Mouse (Mus musculus): ENCODE data around the gene Il20rb. TPM values are rescaled to one million over a fixed set of nuclear protein-coding genes. Genes with fewer than 3 reads are reported as not detected.

Il20rb gene
- polyA plus RNA-seq, 1 experiment from 2014 or later: 0.29 TPM

- Histone ChIP-seq H3K27ac (no peak overlapping the region), H3K4me2 (replicated peaks) (no peak overlapping the region), H3K4me3 (replicated peaks; ENCODE audit: low read length) (no peak overlapping the region), H3K9me3 (ENCODE audit: control insufficient read depth, low read length) (no peaks in the 10 kb centered on the region), H3K4me1 (replicated peaks; ENCODE audit: control insufficient read depth, insufficient read depth, low read length) (no peaks in the 10 kb centered on the region), H3K27me3 (ENCODE audit: control insufficient read depth, insufficient read depth, low read length) (no peaks in the 10 kb centered on the region), H3K36me3 (replicated peaks; ENCODE audit: control insufficient read depth, insufficient read depth) (no peaks in the 10 kb centered on the region), H3K9ac (no peak overlapping the region)
- DNase-seq (ENCODE audit: low spot score) (no peak), ATAC-seq (ENCODE audit: low FRiP score) (no peak)
- 90% methylated on average over 2 of the region's 2 CpGs for WGBS
These were observed 21.0 kb upstream of the Il20rb start for GRCm38 (mm10) chr9:100507581-100507980.

GRCm38 (mm10) chr9:100506652-100507051 lies 20.1 kb upstream of the Il20rb start:
- Histone ChIP-seq H3K4me2 (replicated peaks) (no peak overlapping the region), H3K9me3 (ENCODE audit: control insufficient read depth, low read length) (no peaks in the 10 kb centered on the region), H3K4me1 (replicated peaks; ENCODE audit: control insufficient read depth, insufficient read depth, low read length) (no peaks in the 10 kb centered on the region), H3K36me3 (replicated peaks; ENCODE audit: control insufficient read depth, insufficient read depth) (no peaks in the 10 kb centered on the region), H3K9ac (no peak overlapping the region), H3K27me3 (ENCODE audit: control insufficient read depth, insufficient read depth, low read length) (no peaks in the 10 kb centered on the region), H3K27ac (no peak overlapping the region), H3K4me3 (replicated peaks; ENCODE audit: low read length) (no peak overlapping the region)
- DNase-seq (ENCODE audit: low spot score) (no peak), ATAC-seq (ENCODE audit: low FRiP score) (no peak)
- 75% methylated on average over 2 of the region's 2 CpGs for WGBS

GRCm38 (mm10) chr9:100505498-100505897 lies 18.9 kb upstream of the Il20rb start:
- Histone ChIP-seq H3K27me3 (ENCODE audit: control insufficient read depth, insufficient read depth, low read length) (no peaks in the 10 kb centered on the region), H3K36me3 (replicated peaks; ENCODE audit: control insufficient read depth, insufficient read depth) (no peaks in the 10 kb centered on the region), H3K9ac (no peak overlapping the region), H3K4me3 (replicated peaks; ENCODE audit: low read length) (no peak overlapping the region), H3K4me2 (replicated peaks) (no peak overlapping the region), H3K4me1 (replicated peaks; ENCODE audit: control insufficient read depth, insufficient read depth, low read length) (no peaks in the 10 kb centered on the region), H3K9me3 (ENCODE audit: control insufficient read depth, low read length) (no peaks in the 10 kb centered on the region), H3K27ac (no peak overlapping the region)
- ATAC-seq (ENCODE audit: low FRiP score): no peak
- DNase-seq (ENCODE audit: low spot score): no peak
- WGBS: 96% methylated on average over 4 of the region's 4 CpGs

- H3K27me3 ChIP-seq (ENCODE audit: control insufficient read depth, insufficient read depth, low read length): no peaks in the 10 kb centered on the region
- DNase-seq (ENCODE audit: low spot score): no peak
- 93% methylated on average over 5 of the region's 5 CpGs for WGBS
- H3K9ac ChIP-seq: no peak overlapping the region
- ATAC-seq (ENCODE audit: low FRiP score): no peak
- no peak overlapping the region for H3K4me3 ChIP-seq (replicated peaks; ENCODE audit: low read length)
- H3K9me3 ChIP-seq (ENCODE audit: control insufficient read depth, low read length): no peaks in the 10 kb centered on the region
- H3K4me1 ChIP-seq (replicated peaks; ENCODE audit: control insufficient read depth, insufficient read depth, low read length): no peaks in the 10 kb centered on the region
- H3K36me3 ChIP-seq (replicated peaks; ENCODE audit: control insufficient read depth, insufficient read depth): peaks cover 6% of the 10 kb centered on the region; the same call in 1 of the 2 replicates
- no peak overlapping the region for H3K4me2 ChIP-seq (replicated peaks)
- H3K27ac ChIP-seq: no peak overlapping the region
These were observed 7.1 kb upstream of the Il20rb start for GRCm38 (mm10) chr9:100493611-100494261.

- H3K27me3 ChIP-seq (ENCODE audit: control insufficient read depth, insufficient read depth, low read length): no peaks in the 10 kb centered on the region
- H3K27ac ChIP-seq: no peak overlapping the region
- no peak for DNase-seq (ENCODE audit: low spot score)
- no peak for ATAC-seq (ENCODE audit: low FRiP score)
- H3K9ac ChIP-seq: no peak overlapping the region
- H3K9me3 ChIP-seq (ENCODE audit: control insufficient read depth, low read length): no peaks in the 10 kb centered on the region
- 89% methylated on average over 1 of the region's 1 CpGs for WGBS
- H3K4me1 ChIP-seq (replicated peaks; ENCODE audit: control insufficient read depth, insufficient read depth, low read length): no peaks in the 10 kb centered on the region
- no peaks in the 10 kb centered on the region for H3K36me3 ChIP-seq (replicated peaks; ENCODE audit: control insufficient read depth, insufficient read depth)
- no peak overlapping the region for H3K4me2 ChIP-seq (replicated peaks)
- H3K4me3 ChIP-seq (replicated peaks; ENCODE audit: low read length): no peak overlapping the region
These were observed 4.8 kb upstream of the Il20rb start for GRCm38 (mm10) chr9:100491424-100491823.

- ATAC-seq (ENCODE audit: low FRiP score): no peak
- H3K36me3 ChIP-seq (replicated peaks; ENCODE audit: control insufficient read depth, insufficient read depth): no peaks in the 10 kb centered on the region
- H3K27me3 ChIP-seq (ENCODE audit: control insufficient read depth, insufficient read depth, low read length): no peaks in the 10 kb centered on the region
- no peak overlapping the region for H3K9ac ChIP-seq
- DNase-seq (ENCODE audit: low spot score): no peak
- no peak overlapping the region for H3K4me3 ChIP-seq (replicated peaks; ENCODE audit: low read length)
- H3K9me3 ChIP-seq (ENCODE audit: control insufficient read depth, low read length): no peaks in the 10 kb centered on the region
- 91% methylated on average over 6 of the region's 6 CpGs for WGBS
- no peak overlapping the region for H3K4me2 ChIP-seq (replicated peaks)
- no peaks in the 10 kb centered on the region for H3K4me1 ChIP-seq (replicated peaks; ENCODE audit: control insufficient read depth, insufficient read depth, low read length)
- no peak overlapping the region for H3K27ac ChIP-seq
These were observed 2.4 kb upstream of the Il20rb start for GRCm38 (mm10) chr9:100488969-100489368.

- Histone ChIP-seq H3K9me3 (ENCODE audit: control insufficient read depth, low read length) (no peaks in the 10 kb centered on the region), H3K4me1 (replicated peaks; ENCODE audit: control insufficient read depth, insufficient read depth, low read length) (no peaks in the 10 kb centered on the region), H3K4me2 (replicated peaks) (no peak overlapping the region), H3K27me3 (ENCODE audit: control insufficient read depth, insufficient read depth, low read length) (no peaks in the 10 kb centered on the region), H3K4me3 (replicated peaks; ENCODE audit: low read length) (no peak overlapping the region), H3K27ac (no peak overlapping the region), H3K9ac (no peak overlapping the region), H3K36me3 (replicated peaks; ENCODE audit: control insufficient read depth, insufficient read depth) (no peaks in the 10 kb centered on the region)
- WGBS: 74% methylated on average over 7 of the region's 7 CpGs
- DNase-seq (ENCODE audit: low spot score): no peak
- ATAC-seq (ENCODE audit: low FRiP score): no peak
These were observed 1.6 kb upstream of the Il20rb start for GRCm38 (mm10) chr9:100488056-100488713.

- 93% methylated on average over 5 of the region's 5 CpGs for WGBS
- H3K9ac ChIP-seq: no peak overlapping the region
- no peaks in the 10 kb centered on the region for H3K27me3 ChIP-seq (ENCODE audit: control insufficient read depth, insufficient read depth, low read length)
- ATAC-seq (ENCODE audit: low FRiP score) (no peak), DNase-seq (ENCODE audit: low spot score) (no peak)
- no peak overlapping the region for H3K4me3 ChIP-seq (replicated peaks; ENCODE audit: low read length)
- no peaks in the 10 kb centered on the region for H3K36me3 ChIP-seq (replicated peaks; ENCODE audit: control insufficient read depth, insufficient read depth)
- no peak overlapping the region for H3K27ac ChIP-seq
- no peak overlapping the region for H3K4me2 ChIP-seq (replicated peaks)
- no peaks in the 10 kb centered on the region for H3K4me1 ChIP-seq (replicated peaks; ENCODE audit: control insufficient read depth, insufficient read depth, low read length)
- no peaks in the 10 kb centered on the region for H3K9me3 ChIP-seq (ENCODE audit: control insufficient read depth, low read length)
These were observed 3.3 kb downstream of the Il20rb start for GRCm38 (mm10) chr9:100483318-100483717.

GRCm38 (mm10) chr9:100481626-100482025 lies 5.0 kb downstream of the Il20rb start:
- no peak for ATAC-seq (ENCODE audit: low FRiP score)
- Histone ChIP-seq H3K36me3 (replicated peaks; ENCODE audit: control insufficient read depth, insufficient read depth) (no peaks in the 10 kb centered on the region), H3K4me3 (replicated peaks; ENCODE audit: low read length) (no peak overlapping the region), H3K27me3 (ENCODE audit: control insufficient read depth, insufficient read depth, low read length) (no peaks in the 10 kb centered on the region), H3K9ac (no peak overlapping the region), H3K4me1 (replicated peaks; ENCODE audit: control insufficient read depth, insufficient read depth, low read length) (no peaks in the 10 kb centered on the region), H3K9me3 (ENCODE audit: control insufficient read depth, low read length) (peaks cover 11% of the 10 kb centered on the region; the same call in 1 of the 2 replicates), H3K4me2 (replicated peaks) (no peak overlapping the region), H3K27ac (0 out of 2 replicates have a peak overlapping the region, but pooled peaks have one; percentile 9)
- 76% methylated on average over 6 of the region's 6 CpGs for WGBS
- DNase-seq (ENCODE audit: low spot score): no peak
